Mouse (Mus musculus) stomach, postnatal 0 days (tissue): ENCODE results near the gene Hist1h2bh.

ENCODE experiments used
- CTCF ChIP-seq: IDR thresholded peaks from 2 replicates; pipeline ENCODE4 v1.5.1; 2016; ENCODE audit warnings: antibody characterized with exemption, low read depth, mild to moderate bottlenecking, moderate library complexity
- EP300 ChIP-seq: optimal IDR thresholded peaks from 2 replicates; pipeline ENCODE3; 2016; ENCODE audit warnings: antibody characterized with exemption

DNA sequence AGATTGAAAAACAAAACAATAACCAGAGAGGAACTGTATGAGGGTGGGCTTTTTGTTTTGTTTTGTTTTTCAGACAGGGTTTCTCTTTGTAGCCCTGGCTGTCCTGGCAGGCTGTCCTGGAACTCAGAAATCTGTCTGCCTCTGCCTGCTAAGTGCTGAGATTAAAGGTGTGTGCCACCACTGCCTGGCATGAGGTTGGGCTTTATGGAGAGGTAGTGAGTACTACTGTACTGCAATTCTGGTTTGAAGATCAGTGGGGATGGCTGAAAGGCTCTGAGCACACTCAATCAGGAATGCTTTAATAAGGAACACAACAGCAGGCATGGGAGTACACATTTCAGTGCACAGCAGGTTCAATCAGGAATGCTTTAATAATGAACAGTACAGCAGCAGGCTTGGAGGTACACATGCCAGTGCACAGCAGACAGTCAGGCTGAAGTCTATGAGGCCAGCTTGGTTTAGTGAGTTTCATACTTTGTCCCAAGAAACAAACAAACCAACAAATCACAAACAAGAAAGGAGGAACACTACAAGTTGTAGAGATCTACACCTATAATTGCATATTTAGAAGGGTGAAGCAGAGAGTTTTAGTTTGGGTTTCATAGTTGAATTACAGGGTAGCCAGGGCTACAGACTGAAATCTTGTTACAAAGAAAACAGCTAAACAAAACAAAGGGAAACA lies 40.3 kb upstream of the Hist1h2bh start:
- no peak for TF ChIP-seq CTCF
- no peak for TF ChIP-seq EP300
